ENCODE assay signal across 8 mouse cellular contexts in genomic region chr10:120864446-120864845, GRCm38 (mm10). TPM values are rescaled to one million over a fixed set of nuclear protein-coding genes. Genes with fewer than 3 reads are reported as not detected.
A peak's percentile ranks its signal among the peaks of the same experiment; 100 is the strongest.
DNase-seq lines count a peak whose midpoint lies in the region; ATAC-seq and TF ChIP-seq lines count a peak whose summit lies in the region.

No protein-coding gene starts in this region.

- no peaks in the 10 kb centered on the region for H3K27me3 ChIP-seq in thymus, adult 2 months (ENCODE audit: control insufficient read depth, insufficient read depth, low read length)
- H3K27me3 ChIP-seq in embryonic facial prominence, embryonic 14.5 days (replicated peaks; ENCODE audit: control insufficient read depth, insufficient read depth, low read length) = no peaks in the 10 kb centered on the region

- no peak for TF ChIP-seq POLR2A in thymus, adult 2 months (IDR thresholded peaks at IDR 0.05; ENCODE audit: control insufficient read depth, extremely low read depth, insufficient read depth, low read length, poor library complexity)

- H3K9ac ChIP-seq in embryonic facial prominence, embryonic 14.5 days (ENCODE audit: low read depth, low read length) = no peak overlapping the region

- peak; percentile 42 for DNase-seq in thymus, adult 2 months
- no peak for DNase-seq in thymus, adult 18-20 months
- peak; percentile 79 for DNase-seq in adrenal gland, postnatal 14 days
- peak; percentile 91 for DNase-seq in embryonic facial prominence, embryonic 14.5 days (ENCODE audit: low spot score)
- peak; percentile 23 for DNase-seq in kidney, adult 11 months
- DNase-seq in left cerebral cortex, postnatal 36 days (ENCODE audit: low spot score in 2 of 2) = peak; percentile 31 to 50
- peak; percentile 23 to 56 for DNase-seq in natural killer cell, adult 2 months (ENCODE audit: low spot score in 2 of 2)
- DNase-seq in ovary, adult 18-20 months (ENCODE audit: low spot score) = no peak

- peak overlapping the region; percentile 27; the same call in 1 of the 2 replicates for H3K4me2 ChIP-seq in embryonic facial prominence, embryonic 14.5 days (ENCODE audit: low read depth, low read length)

- peak; percentile 70 for ATAC-seq in embryonic facial prominence, embryonic 14.5 days (ENCODE audit: low read depth)

- WGBS in thymus, adult 2 months = 40% methylated on average over 9 of the region's 9 CpGs
- 5% methylated on average over 9 of the region's 9 CpGs for WGBS in embryonic facial prominence, embryonic 14.5 days

- intact Hi-C loops in left cerebral cortex, postnatal 36 days (cut with DNase I) = no loop called here

- H3K4me3 ChIP-seq in thymus, adult 2 months (ENCODE audit: control insufficient read depth, insufficient read depth, low read length) = no peak overlapping the region
- H3K4me3 ChIP-seq in embryonic facial prominence, embryonic 14.5 days (ENCODE audit: low read depth, low read length) = no peak overlapping the region

- TF ChIP-seq CTCF in thymus, adult 2 months (IDR thresholded peaks at IDR 0.05; ENCODE audit: borderline replicate concordance, control insufficient read depth, extremely low read depth, insufficient read depth, low read length, poor library complexity) = no peak

- H3K36me3 ChIP-seq in thymus, adult 2 months (ENCODE audit: control insufficient read depth, insufficient read depth, low read length) = no peaks in the 10 kb centered on the region
- no peaks in the 10 kb centered on the region for H3K36me3 ChIP-seq in embryonic facial prominence, embryonic 14.5 days (ENCODE audit: control insufficient read depth, insufficient read depth, low read length)

- no peaks in the 10 kb centered on the region for H3K4me1 ChIP-seq in thymus, adult 2 months (replicated peaks; ENCODE audit: control insufficient read depth, insufficient read depth, low read length)
- peaks cover 1% of the 10 kb centered on the region; the same call in 1 of the 2 replicates for H3K4me1 ChIP-seq in embryonic facial prominence, embryonic 14.5 days (ENCODE audit: control insufficient read depth, insufficient read depth, low read length)

- H3K27ac ChIP-seq in thymus, adult 2 months (ENCODE audit: control insufficient read depth, insufficient read depth, low read length) = no peak overlapping the region
- no peak overlapping the region for H3K27ac ChIP-seq in embryonic facial prominence, embryonic 14.5 days (replicated peaks; ENCODE audit: low read depth, low read length)

- H3K9me3 ChIP-seq in embryonic facial prominence, embryonic 14.5 days (ENCODE audit: control insufficient read depth, low read length) = no peaks in the 10 kb centered on the region

RNA-seq across cellular contexts. Expression of gene Msrb3, which starts 34.5 kb away (rescaled TPM):
- polyA plus RNA-seq in thymus, adult 2 months (2012; rRNA removed) = 4.0 and 5.4 TPM in 2 replicates
- total RNA-seq in adrenal gland, postnatal 14 days (2021) = 37.0 and 40.0 TPM in 2 replicates
- 10.1 and 13.6 TPM in 2 replicates for polyA plus RNA-seq in embryonic facial prominence, embryonic 14.5 days (2014; fragmentation: Nextera tagmentation; extraction: Ambion mirVana)
- 1 to 10 TPM; 5.5 to 7.6 TPM for total RNA-seq in left cerebral cortex, postnatal 36 days (2021)

Comparison
In these comparisons a context has a peak if more than half of its experiments do, and no peak if none do; other contexts are left out.
1. DNase-seq: peak in thymus, adult 2 months (single experiment), adrenal gland, postnatal 14 days (single experiment), embryonic facial prominence, embryonic 14.5 days (single experiment), kidney, adult 11 months (single experiment), left cerebral cortex, postnatal 36 days (2 of 2) and natural killer cell, adult 2 months (2 of 2); none in thymus, adult 18-20 months (0 of 2) and ovary, adult 18-20 months (single experiment).